Comparison of ENCODE assay signal across 8 mouse cellular contexts in the genomic region with DNA sequence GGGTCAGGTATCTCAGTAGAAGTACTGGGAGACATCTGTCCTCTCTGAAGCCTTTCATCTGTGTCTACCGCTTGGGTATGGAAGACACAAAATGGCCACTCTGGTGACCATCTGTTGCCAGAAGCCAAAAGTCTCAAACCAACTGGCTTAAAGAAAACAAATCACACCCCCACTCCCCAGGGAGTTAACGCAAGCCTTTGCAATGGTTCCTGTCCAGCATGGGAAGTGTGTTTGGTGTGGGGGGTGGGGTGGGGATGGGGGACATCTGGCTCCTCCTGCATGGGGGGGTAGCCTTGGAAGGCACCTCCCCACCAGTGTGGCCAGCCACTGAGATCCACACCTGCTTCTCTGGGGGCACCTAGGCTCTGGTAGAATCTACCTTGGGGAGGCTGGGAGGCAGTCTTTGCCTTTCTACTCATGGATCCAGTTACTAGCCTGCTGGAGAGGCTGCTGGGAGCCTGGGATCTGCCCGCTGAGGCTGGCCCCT. TPM values are rescaled to one million over a fixed set of nuclear protein-coding genes. Genes with fewer than 3 reads are reported as not detected.
A peak's percentile ranks its signal among the peaks of the same experiment; 100 is the strongest.
DNase-seq lines count a peak whose midpoint lies in the region; ATAC-seq and TF ChIP-seq lines count a peak whose summit lies in the region.

No protein-coding gene starts in this region.

- H3K9me3 ChIP-seq in heart, embryonic 14.5 days (ENCODE audit: control insufficient read depth, low read length) = no peaks in the 10 kb centered on the region
- H3K9me3 ChIP-seq in midbrain, embryonic 10.5 days (replicated peaks) = no peaks in the 10 kb centered on the region

- H3K4me2 ChIP-seq in heart, embryonic 14.5 days (ENCODE audit: low read length) = 0 out of 2 replicates have a peak overlapping the region, but pooled peaks have one; percentile 18

- ATAC-seq in heart, embryonic 14.5 days (ENCODE audit: insufficient number of reproducible peaks, insufficient read depth, low FRiP score, low read depth) = no peak
- ATAC-seq in granulocyte monocyte progenitor cell, adult 5-6 weeks (replicated peaks; ENCODE audit: poor library complexity, severe bottlenecking) = no peak
- no peak for ATAC-seq in activated CD4-positive, CD25-positive, alpha-beta regulatory T cell, adult 4 months

- TF ChIP-seq CTCF in brain, embryonic 14.5 days (IDR thresholded peaks at IDR 0.05; ENCODE audit: borderline replicate concordance, extremely low read depth, insufficient read depth, insufficient read length) = no peak

- H3K27me3 ChIP-seq in heart, embryonic 14.5 days (ENCODE audit: control insufficient read depth, insufficient read depth, low read length) = no peaks in the 10 kb centered on the region
- no peaks in the 10 kb centered on the region for H3K27me3 ChIP-seq in midbrain, embryonic 10.5 days (ENCODE audit: low read depth, poor library complexity, severe bottlenecking)

- H3K9ac ChIP-seq in heart, embryonic 14.5 days (ENCODE audit: low read length) = no peak overlapping the region

- peaks cover 25% of the 10 kb centered on the region for H3K36me3 ChIP-seq in heart, embryonic 14.5 days (ENCODE audit: control insufficient read depth, insufficient read depth, low read length)
- peaks cover 51% of the 10 kb centered on the region for H3K36me3 ChIP-seq in midbrain, embryonic 10.5 days

- peak overlapping the region in 1 of 2 experiments; percentile 56; a peak in 2 of 4 replicates for H3K27ac ChIP-seq in heart, embryonic 14.5 days (replicated peaks in 1 of 2; ENCODE audit: control insufficient read depth in 1 of 2, insufficient read depth in 1 of 2, low read depth in 2 of 2, low read length in 2 of 2)
- H3K27ac ChIP-seq in midbrain, embryonic 10.5 days (replicated peaks) = peak overlapping the region; percentile 96

- DNase-seq in MN1 (ENCODE audit: low spot score) = peak; percentile 39
- DNase-seq in brain, embryonic 14.5 days (ENCODE audit: low read depth) = peak; percentile 66
- DNase-seq in midbrain, embryonic 10.5 days (ENCODE audit: low spot score) = no peak
- DNase-seq in right cerebral cortex, adult 2 months (ENCODE audit: low spot score in 2 of 2) = no peak
- no peak for DNase-seq in layer of hippocampus, adult 11-12 months (ENCODE audit: low spot score)

- H3K4me1 ChIP-seq in heart, embryonic 14.5 days (ENCODE audit: control insufficient read depth in 2 of 2, insufficient read depth in 2 of 2, low read length in 2 of 2) = peaks cover 45 to 66% of the 10 kb centered on the region in 2 experiments
- H3K4me1 ChIP-seq in midbrain, embryonic 10.5 days = peaks cover 98% of the 10 kb centered on the region

- no peak overlapping the region for H3K4me3 ChIP-seq in heart, embryonic 14.5 days (ENCODE audit: control insufficient read depth in 1 of 2, insufficient read depth in 1 of 2, low read depth in 1 of 2, low read length in 2 of 2)
- peak overlapping the region; percentile 45 for H3K4me3 ChIP-seq in midbrain, embryonic 10.5 days

- 28% methylated on average over 3 of the region's 3 CpGs for WGBS in heart, embryonic 14.5 days
- 10% methylated on average over 3 of the region's 3 CpGs for WGBS in midbrain, embryonic 10.5 days

- TF ChIP-seq POLR2A in brain, embryonic 14.5 days (IDR thresholded peaks at IDR 0.05; ENCODE audit: borderline replicate concordance, extremely low read depth, insufficient read depth, insufficient read length, poor library complexity, severe bottlenecking) = no peak

RNA-seq across cellular contexts. Expression of gene Notch1, which starts 29.6 kb away (rescaled TPM):
- polyA plus RNA-seq in brain, embryonic 14.5 days (2012; rRNA removed) = 30.5 and 42.4 TPM in 2 replicates
- polyA plus RNA-seq in heart, embryonic 14.5 days (2014; fragmentation: Nextera tagmentation; extraction: Ambion mirVana) = 21.2 and 21.6 TPM in 2 replicates
- 30.1 and 38.3 TPM in 2 replicates for polyA plus RNA-seq in midbrain, embryonic 10.5 days (2016; fragmentation: Nextera tagmentation; extraction: Ambion mirVana)
- 19.2 and 22.6 TPM in 2 replicates for total RNA-seq in granulocyte monocyte progenitor cell, adult 5-6 weeks (2014; fragmentation: Nextera tagmentation)
- total RNA-seq in granulocyte monocyte progenitor cell, adult 5-6 weeks (2017) = 8.1 and 8.5 TPM in 2 replicates
- 10 to 100 TPM; 22.2 to 28.7 TPM for polyA plus RNA-seq in activated CD4-positive, CD25-positive, alpha-beta regulatory T cell, adult 4 months (2017; shearing (Covaris generic))

RNA-seq across cellular contexts. Expression of gene Sec16a, which starts 41.9 kb away (rescaled TPM):
- 50.0 and 60.0 TPM in 2 replicates for polyA plus RNA-seq in brain, embryonic 14.5 days (2012; rRNA removed)
- 19.4 TPM in 2 replicates for polyA plus RNA-seq in heart, embryonic 14.5 days (2014; fragmentation: Nextera tagmentation; extraction: Ambion mirVana)
- 21.4 and 28.7 TPM in 2 replicates for polyA plus RNA-seq in midbrain, embryonic 10.5 days (2016; fragmentation: Nextera tagmentation; extraction: Ambion mirVana)
- total RNA-seq in granulocyte monocyte progenitor cell, adult 5-6 weeks (2014; fragmentation: Nextera tagmentation) = 42.3 and 47.0 TPM in 2 replicates
- total RNA-seq in granulocyte monocyte progenitor cell, adult 5-6 weeks (2017) = 29.8 and 32.5 TPM in 2 replicates
- polyA plus RNA-seq in activated CD4-positive, CD25-positive, alpha-beta regulatory T cell, adult 4 months (2017; shearing (Covaris generic)) = 10 to 100 TPM; 22.4 to 23.9 TPM

Comparison
In these comparisons a context has a peak if more than half of its experiments do, and no peak if none do; other contexts are left out.
1. DNase-seq: peak in MN1 (single experiment) and brain, embryonic 14.5 days (single experiment); none in midbrain, embryonic 10.5 days (single experiment), right cerebral cortex, adult 2 months (0 of 2) and layer of hippocampus, adult 11-12 months (single experiment).